Mouse (Mus musculus) monocyte, adult 2 months (primary cell): Measurements from ENCODE around the gene A830018L16Rik.

Experiments used
- DNase-seq, 2 experiments: peaks; one replicate each; pipeline ENCODE4 v3.0.0; 2022; ENCODE audit warnings: low spot score in 2 of 2, low read depth in 1 of 2

A830018L16Rik gene

DNA sequence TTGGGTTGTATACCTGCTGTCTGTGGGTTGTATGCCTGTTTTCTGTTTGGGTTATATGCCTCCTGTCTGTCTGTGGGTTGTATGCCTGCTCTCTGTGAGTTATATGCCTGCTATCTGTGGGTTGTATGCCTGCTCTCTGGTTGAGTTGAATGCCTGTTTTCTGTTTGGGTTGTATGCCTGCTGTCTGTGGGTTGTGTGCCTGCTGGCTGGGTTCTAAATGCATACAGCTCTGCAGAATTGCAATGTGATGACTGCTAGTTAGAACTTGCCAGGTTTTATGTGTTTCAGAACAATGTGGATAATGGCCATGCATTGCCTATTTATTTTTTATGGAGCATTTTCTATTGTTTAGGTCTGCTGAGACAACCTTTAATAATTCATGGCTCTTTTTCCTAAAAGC lies 236.2 kb downstream of the A830018L16Rik start:
- DNase-seq, result no peak

DNA sequence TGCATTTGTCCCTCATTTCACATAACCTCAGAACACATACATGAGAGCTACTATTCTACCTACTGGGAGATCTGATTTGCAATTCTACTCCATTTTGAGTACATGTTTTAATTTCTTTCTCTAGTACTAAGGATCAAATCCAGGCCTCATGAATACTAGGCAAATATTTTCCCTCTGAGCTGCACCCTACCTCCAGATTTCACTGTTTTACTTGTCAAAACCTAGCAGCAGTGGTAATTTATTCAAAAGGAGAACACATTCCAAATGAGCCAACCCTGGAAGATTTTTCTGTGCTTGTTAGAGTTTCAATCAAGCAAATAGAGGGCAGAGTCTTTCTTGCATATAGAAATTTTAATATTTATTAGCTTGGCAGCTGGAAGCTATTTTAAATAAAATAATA lies 238.9 kb downstream of the A830018L16Rik start:
- no peak for DNase-seq

- DNase-seq, result no peak
These were observed 243.6 kb downstream of the A830018L16Rik start for GRCm38 (mm10) chr1:11657341-11658060.

DNA sequence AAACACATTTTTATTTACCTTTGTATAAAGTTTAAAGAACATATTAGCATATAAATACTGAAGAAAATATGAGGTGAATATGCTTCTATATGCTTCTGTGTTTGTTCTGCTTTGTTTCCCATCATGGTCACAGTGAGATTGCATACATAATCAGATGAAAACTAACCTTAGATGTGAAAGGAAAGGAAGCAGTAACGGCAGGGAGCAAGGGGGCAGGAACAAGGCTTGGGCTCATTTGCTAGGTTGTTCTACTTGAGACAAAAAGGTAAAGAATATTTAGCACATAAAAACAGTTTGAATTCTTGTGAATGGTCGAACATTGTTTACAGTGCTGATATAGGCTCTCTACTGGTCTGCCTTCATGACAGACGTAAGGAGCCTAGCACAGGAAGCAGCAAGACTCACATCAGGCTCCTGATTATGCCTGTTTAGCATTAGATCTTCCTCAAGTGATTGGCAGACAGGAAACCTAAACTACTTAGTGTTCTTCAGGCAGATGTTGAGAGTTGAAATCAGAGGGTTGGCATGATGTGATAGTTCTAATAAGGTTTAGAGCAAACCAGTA lies 244.2 kb downstream of the A830018L16Rik start:
- no peak for DNase-seq

- DNase-seq, result no peak
These were observed 330.9 kb downstream of the A830018L16Rik start for GRCm38 (mm10) chr1:11744749-11745314.

DNA sequence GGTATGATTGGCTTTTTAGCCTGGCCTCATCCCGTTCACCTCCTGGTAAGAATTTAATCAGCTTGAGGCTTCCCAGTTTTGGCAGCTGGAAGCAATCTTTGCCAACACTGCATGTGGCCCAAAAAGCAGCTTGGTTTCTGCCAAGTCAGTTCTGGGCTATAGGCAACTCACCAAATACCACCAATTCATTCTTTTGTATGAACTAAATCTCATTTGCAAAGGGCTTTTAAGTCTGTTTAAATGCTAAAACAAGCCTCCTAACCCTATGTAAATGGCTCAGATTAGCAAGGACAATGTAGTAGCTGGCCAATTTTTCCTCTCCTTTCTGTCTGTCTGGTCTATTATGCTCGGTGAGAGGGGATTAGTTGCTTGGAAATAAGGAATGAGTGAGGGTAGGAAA lies 334.5 kb downstream of the A830018L16Rik start:
- DNase-seq, result no peak

DNA sequence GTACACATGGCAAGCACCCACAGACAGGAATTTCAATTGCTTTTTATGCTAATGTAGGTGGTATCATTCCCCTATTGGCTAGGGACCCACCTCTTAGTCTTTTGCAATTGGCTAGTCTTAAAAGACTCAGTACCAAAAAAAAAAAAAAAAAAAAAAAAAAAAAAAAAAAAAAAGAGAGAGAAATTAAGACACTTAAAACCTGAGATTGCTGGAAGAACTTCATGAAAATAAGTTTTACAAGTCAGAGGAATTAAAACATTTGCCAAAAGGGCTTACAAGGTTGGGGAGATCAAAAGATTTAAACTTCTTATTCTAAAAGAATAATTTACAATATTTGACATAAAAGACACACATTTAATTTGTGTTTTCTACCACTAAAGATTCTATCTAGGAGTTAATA lies 336.2 kb downstream of the A830018L16Rik start:
- no peak for DNase-seq

GRCm38 (mm10) chr1:11750607-11751006 lies 336.7 kb downstream of the A830018L16Rik start:
- DNase-seq, result no peak

DNA sequence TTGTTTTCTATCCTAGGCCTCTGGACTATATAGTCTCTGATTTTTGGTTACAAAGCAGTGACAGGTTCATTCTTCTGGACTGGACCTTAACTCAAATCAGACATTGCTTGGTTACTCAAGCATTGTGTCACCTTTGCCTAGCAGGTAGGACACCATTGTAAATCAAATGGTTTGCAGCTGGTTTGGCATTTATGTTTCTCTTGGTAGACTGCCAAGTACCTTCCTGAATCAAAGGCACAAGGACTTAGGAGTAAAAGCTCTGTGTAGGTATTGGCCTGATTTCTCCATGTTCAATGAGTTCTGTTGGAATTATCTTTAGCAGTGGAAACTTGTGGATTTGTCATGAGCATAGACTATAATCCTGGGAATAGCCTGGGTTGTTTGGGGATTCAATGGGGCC lies 338.1 kb downstream of the A830018L16Rik start:
- DNase-seq, result no peak

GRCm38 (mm10) chr1:11788264-11788663 lies 374.4 kb downstream of the A830018L16Rik start:
- DNase-seq, result no peak

GRCm38 (mm10) chr1:11792820-11793219 lies 378.9 kb downstream of the A830018L16Rik start:
- no peak for DNase-seq

GRCm38 (mm10) chr1:11795666-11796065 lies 381.8 kb downstream of the A830018L16Rik start:
- no peak for DNase-seq

GRCm38 (mm10) chr1:11872847-11873246 lies 458.9 kb downstream of the A830018L16Rik start:
- DNase-seq, result no peak

- DNase-seq, result no peak
These were observed 459.7 kb downstream of the A830018L16Rik start for GRCm38 (mm10) chr1:11873573-11873972.

GRCm38 (mm10) chr1:11881706-11882105 lies 467.8 kb downstream of the A830018L16Rik start:
- DNase-seq, result no peak

GRCm38 (mm10) chr1:11895715-11896114 lies 481.8 kb downstream of the A830018L16Rik start:
- no peak for DNase-seq

DNA sequence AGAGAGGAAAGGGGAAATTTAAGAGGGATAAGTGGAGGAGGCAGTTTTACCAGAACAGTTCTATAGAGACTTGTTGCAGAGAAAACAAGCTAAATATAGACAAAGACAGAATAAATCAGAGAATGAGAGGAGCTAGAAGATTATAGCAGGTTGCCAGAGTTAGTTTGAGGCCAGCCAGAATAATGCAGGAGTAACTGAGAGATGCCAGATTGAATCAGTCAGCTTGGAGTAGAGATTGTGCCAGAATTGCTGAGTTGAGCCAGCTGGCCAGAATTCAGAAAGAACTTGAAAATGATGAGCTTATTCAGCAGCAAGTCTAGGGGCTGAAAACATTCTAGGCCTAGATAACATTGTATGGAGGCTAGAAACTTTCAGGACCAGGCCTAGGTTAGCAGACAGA lies 502.0 kb downstream of the A830018L16Rik start:
- no peak for DNase-seq

- no peak for DNase-seq
These were observed 523.1 kb downstream of the A830018L16Rik start for GRCm38 (mm10) chr1:11936984-11937383.

- DNase-seq, result no peak
These were observed 545.7 kb downstream of the A830018L16Rik start for GRCm38 (mm10) chr1:11959421-11960206.

DNA sequence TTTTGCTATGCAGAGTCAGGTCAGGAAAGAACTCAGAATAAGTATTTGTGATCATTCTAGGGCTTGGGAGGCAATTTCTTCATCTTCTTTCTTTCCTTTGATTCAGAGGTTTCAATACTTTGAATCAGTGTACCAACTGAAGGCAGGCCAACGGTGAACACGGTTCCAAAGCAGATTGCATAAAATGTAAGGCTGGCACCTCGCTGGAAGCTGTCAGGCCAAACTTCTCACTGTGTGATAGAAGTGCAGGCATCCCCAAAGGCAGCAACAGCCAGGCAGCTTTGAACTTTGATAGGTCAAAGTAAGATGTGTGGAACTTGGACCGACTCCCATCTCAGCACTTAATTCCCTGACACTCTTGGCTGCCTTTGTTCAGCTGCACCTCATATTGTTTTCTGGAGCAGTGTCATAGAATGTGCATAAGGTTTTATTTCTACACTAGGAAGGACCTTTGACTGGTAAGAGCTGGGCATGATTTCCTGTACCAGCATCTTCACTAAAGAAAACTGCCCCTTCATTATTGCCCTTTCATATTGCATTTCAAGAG lies 568.8 kb downstream of the A830018L16Rik start:
- DNase-seq, result no peak

GRCm38 (mm10) chr1:11990011-11990410 lies 576.1 kb downstream of the A830018L16Rik start:
- DNase-seq, result no peak
